Mouse (Mus musculus) bone marrow, adult 2 months (tissue): ENCODE data around the gene Arhgef3. TPM values are rescaled to one million over a fixed set of nuclear protein-coding genes. Genes with fewer than 3 reads are reported as not detected.

Source experiments
- H3K27ac ChIP-seq: fragments of 200-500 bp; 2 replicates; pipeline ENCODE4 v1.5.1; 2012; ENCODE audit warnings: low read depth, mild to moderate bottlenecking, control low read depth, inconsistent platforms, low read length; ENCODE audit not compliant: control insufficient read depth, poor library complexity, insufficient read depth
- H3K4me1 ChIP-seq: fragments of 200-500 bp; 2 replicates; pipeline ENCODE4 v1.6.1; 2011; ENCODE audit warnings: low read length; ENCODE audit not compliant: control insufficient read depth, insufficient read depth
- H3K4me3 ChIP-seq: fragments of 200-500 bp; replicated peaks from 2 replicates; pipeline ENCODE3; 2011; ENCODE audit warnings: mild to moderate bottlenecking, low read depth, low read length, control low read depth; ENCODE audit not compliant: control insufficient read depth
- CTCF ChIP-seq: fragments of 200-500 bp; IDR thresholded peaks from 2 replicates; pipeline ENCODE4 v1.5.1; 2011; ENCODE audit warnings: low read length, control low read depth; ENCODE audit not compliant: control insufficient read depth, insufficient read depth
- POLR2A ChIP-seq: fragments of 200-500 bp; IDR thresholded peaks from 2 replicates; pipeline ENCODE4 v1.6.1; 2011; ENCODE audit warnings: low read depth, mild to moderate bottlenecking, control low read depth, low read length, borderline replicate concordance; ENCODE audit not compliant: control insufficient read depth
- WGBS: fragments of 180-500 bp; shearing (Covaris S2); methylation state at CpG from one replicate; pipeline ENCODE4 v1.1.7; 2018; 5-methylcytosine and 5-hydroxymethylcytosine counted together
- polyA plus RNA-seq: library from polyadenylated mRNA; stranded (reverse); fragments of >200 nt; gene quantifications from 2 replicates; pipeline ENCODE4 v1.2.4, GENCODE M21; 2011; ENCODE audit warnings: low replicate concordance; ENCODE audit not compliant: missing spikeins, insufficient read depth, insufficient read length

Arhgef3 gene
- polyA plus RNA-seq, 1 experiment: 14.3 TPM

DNA sequence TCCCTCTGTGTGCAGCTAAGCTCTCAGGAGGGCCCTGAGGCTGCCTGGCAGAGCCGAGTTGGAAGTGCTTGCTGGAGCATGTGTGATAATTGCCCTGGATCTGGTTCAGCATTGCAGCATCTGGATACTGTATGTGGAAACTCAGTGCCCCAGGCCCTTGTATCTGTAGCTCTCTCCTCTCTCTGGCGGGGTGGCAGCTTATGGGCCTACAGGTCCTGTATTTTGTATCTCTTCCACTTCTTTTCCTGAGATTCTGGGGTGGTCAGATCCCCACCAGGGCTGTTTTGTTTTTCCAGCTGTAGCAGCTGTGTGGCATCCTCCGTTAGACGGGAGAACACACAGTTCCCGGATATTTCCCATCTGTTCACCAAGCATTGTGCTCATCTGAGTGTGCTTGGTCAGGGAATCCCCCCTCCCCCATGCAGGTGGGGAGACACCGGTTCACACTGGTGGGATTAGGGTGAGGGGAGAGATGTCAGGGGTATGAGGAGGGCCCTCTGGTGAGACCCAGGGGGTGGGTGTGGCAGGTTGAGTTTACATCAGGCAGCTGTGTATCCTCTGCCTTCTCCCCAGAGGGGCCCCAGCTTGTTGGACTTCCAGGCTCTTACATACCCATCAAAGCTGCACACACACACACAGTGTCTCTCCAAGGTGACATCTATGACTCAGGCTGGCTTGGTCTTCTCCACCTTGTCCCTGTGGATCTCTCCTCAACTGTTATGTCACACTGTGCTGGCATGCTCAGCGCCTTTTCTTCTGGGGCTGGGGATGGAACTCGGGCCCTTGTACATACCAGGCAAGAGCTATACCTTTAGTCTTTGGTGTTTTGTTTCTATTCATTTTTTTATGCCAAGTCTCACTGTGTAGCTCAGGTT is 30.7 kb downstream of the Arhgef3 start:
- no peaks in the 10 kb centered on the region for H3K4me1 ChIP-seq
- WGBS: 75% methylated on average over 8 of the region's 8 CpGs
- TF ChIP-seq CTCF (no peak), POLR2A (no peak)
- no peak overlapping the region for H3K4me3 ChIP-seq
- no peak overlapping the region for H3K27ac ChIP-seq

DNA sequence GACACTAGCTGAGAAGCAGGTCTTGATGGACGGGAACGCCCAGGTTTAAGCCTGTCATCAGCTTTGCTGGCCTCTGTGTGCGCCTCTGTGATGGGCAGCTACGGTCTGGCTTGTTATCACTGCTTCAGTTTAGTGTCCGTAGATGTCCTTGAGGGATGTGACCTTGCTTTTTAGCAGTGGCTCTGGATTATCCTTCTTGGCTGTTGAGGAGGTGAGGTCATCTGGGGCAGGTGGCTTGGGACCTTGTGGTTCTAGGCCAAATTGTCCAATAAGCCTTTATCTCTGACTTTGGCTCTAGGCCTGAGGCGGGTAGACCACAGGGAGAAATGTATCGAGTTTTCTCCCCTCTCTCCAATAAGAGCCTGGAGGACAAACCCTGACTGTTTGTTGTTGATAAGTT is 33.0 kb downstream of the Arhgef3 start:
- no peak overlapping the region for H3K4me3 ChIP-seq
- WGBS: 80% methylated on average over 7 of the region's 7 CpGs
- no peaks in the 10 kb centered on the region for H3K4me1 ChIP-seq
- TF ChIP-seq CTCF: no peak
- TF ChIP-seq POLR2A: no peak
- H3K27ac ChIP-seq: no peak overlapping the region

DNA sequence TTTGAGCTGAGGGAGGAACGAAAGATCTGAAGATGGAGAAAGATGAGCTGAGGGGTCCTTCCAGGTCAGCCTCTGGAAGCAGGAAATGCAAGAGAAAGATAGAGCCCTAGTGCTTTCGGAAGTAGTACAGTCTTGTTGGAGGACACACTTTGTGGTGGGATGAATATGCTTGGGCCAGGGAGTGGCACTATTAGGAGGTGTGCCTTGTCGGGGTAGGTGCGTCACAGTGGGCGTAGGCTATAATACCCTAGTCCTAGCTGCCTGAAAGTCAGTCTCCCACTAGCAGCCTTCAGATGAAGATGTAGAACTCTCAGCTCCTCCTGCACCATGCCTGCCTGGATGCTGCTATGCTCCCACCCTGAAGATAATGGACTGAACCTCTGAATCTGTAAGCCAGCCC is 34.7 kb downstream of the Arhgef3 start:
- TF ChIP-seq CTCF (no peak), POLR2A (no peak)
- 78% methylated on average over 5 of the region's 5 CpGs for WGBS
- Histone ChIP-seq H3K4me3 (no peak overlapping the region), H3K27ac (no peak overlapping the region), H3K4me1 (no peaks in the 10 kb centered on the region)

DNA sequence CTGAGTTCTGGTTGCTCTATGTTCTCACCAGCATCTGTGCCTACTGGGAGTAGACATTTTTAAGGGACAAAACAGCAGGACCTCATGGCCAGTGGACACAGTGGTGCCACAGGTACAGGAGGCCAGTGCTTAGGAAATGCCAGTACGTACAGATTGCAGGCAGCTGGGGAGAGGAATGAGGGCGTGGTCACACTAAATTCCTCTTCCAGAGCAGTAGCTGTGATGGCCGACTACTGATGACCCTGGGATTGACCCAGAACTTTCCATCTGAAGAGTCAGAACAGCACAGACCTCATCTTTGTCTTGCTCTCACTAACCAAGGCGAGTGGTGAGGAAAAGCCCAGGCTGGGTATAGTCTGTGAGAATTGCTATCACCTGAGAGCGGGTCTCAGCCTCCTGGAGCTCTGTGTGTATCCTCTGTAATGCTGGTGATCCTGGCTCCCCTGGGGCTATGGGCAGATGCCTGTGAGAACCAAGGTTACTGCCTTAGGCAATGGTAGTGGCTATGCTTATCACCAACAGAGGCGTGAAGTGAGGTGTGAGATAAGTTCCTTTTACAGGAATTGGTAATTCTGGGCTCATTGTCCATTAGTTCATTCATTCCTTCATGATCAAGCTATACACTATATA is 35.4 kb downstream of the Arhgef3 start:
- Histone ChIP-seq H3K4me3 (no peak overlapping the region), H3K27ac (no peak overlapping the region), H3K4me1 (no peaks in the 10 kb centered on the region)
- 74% methylated on average over 6 of the region's 6 CpGs for WGBS
- no peak for TF ChIP-seq POLR2A
- no peak for TF ChIP-seq CTCF

DNA sequence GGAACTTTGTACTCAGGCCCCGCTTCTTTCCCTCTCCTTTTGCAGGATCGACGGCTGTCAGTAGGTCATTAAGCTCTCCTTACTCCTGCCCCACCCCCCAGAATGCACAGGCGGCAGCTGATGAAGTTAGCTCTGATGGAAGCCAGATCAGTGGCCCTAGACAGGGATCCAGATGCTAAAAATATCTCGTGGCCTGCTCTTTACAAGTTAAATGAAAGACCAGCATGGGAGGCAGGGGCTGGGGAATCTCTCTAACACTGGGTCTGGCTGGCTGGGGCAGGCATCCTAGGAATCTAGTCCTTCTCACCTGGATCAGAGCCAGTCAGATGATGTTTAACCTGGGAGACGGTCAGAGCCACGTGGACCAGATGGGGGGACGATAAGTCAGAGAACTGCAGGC is 36.7 kb downstream of the Arhgef3 start:
- 66% methylated on average over 8 of the region's 8 CpGs for WGBS
- H3K27ac ChIP-seq: no peak overlapping the region
- H3K4me1 ChIP-seq: no peaks in the 10 kb centered on the region
- no peak overlapping the region for H3K4me3 ChIP-seq
- no peak for TF ChIP-seq POLR2A
- no peak for TF ChIP-seq CTCF

DNA sequence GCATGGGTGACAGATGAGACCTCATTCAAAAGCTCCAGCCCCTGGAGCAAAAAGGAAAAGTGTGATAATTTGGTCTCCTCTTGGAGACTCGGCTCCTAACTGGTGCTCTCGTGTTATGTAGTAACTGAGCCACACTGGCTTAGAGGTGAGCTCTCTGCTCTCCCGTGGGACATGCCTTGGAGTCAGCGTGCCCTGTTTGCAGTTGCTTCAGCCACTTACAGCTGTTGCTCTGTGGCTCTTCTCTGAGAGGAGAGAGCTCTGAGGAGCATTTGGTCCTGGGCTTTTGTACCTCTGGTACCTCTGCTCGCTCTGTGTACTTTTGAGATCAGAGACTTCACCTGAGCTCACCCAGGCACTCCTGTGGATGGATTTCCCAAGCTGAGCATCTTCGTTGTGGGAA is 40.4 kb downstream of the Arhgef3 start:
- TF ChIP-seq POLR2A (no peak), CTCF (no peak)
- H3K4me1 ChIP-seq: no peaks in the 10 kb centered on the region
- no peak overlapping the region for H3K27ac ChIP-seq
- H3K4me3 ChIP-seq: no peak overlapping the region
- WGBS: 81% methylated on average over 6 of the region's 6 CpGs

DNA sequence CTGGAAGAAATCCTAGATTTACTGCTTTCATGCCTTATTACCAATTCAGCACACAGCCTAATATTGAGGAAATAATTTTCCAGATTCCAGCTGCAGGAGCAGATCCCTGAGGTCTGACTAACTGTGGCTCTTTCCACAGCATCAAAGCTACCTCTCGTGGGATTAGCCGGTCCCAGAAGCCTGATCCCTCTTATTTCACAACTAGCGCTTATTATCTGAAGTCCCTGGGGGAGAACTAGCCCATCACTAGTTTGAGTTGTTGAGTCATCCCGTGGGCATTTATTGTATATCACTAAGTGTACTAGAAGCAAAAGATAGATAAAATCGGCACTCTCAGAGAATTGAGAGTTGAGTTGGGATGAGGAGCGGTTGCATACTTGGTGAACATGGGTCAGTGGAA is 41.3 kb downstream of the Arhgef3 start:
- Histone ChIP-seq H3K4me3 (no peak overlapping the region), H3K27ac (no peak overlapping the region), H3K4me1 (no peaks in the 10 kb centered on the region)
- no peak for TF ChIP-seq POLR2A
- no peak for TF ChIP-seq CTCF
- 79% methylated on average over 6 of the region's 6 CpGs for WGBS

DNA sequence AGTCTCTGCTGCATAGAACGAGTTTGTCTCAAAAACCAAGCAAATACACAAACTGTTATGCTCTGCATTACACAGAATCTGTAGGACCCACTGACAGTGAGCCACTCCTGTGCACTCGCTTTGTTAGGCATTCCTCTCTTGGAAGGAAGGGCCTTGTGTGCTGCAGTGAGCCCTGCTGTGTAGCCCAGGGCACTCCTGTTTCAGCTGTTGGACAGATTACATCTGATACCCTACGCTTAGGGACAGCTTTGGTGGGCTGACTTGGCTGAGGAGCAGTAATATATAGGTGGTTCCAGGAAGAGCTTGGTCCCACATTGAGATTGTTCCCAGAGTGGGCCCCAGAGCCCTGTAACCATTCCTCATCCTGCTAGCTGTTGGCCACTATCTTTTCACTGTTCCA is 43.4 kb downstream of the Arhgef3 start:
- Histone ChIP-seq H3K4me1 (no peaks in the 10 kb centered on the region), H3K27ac (no peak overlapping the region), H3K4me3 (no peak overlapping the region)
- 82% methylated on average over 3 of the region's 3 CpGs for WGBS
- TF ChIP-seq CTCF: no peak
- no peak for TF ChIP-seq POLR2A

DNA sequence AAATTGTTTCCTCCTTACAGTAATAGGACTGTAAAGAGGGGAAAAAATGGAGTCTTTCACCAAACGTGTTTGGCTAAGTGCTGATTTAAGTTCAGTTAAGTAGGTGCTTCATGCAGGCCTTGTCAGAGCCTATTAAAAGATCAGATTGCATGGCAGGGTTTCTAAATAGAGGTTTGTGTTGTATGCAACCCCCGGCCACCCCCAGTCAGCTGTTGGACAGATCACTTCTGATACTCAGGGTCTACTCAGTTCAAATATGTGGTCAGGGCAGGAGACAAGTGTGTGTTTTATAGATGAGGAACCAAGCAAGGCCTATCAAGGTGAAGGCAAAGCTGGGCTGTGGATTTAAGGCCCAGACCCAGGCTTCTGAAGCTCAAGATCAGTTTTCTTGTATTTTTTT is 44.1 kb downstream of the Arhgef3 start:
- 69% methylated on average over 2 of the region's 2 CpGs for WGBS
- H3K27ac ChIP-seq: no peak overlapping the region
- no peaks in the 10 kb centered on the region for H3K4me1 ChIP-seq
- no peak overlapping the region for H3K4me3 ChIP-seq
- TF ChIP-seq CTCF (no peak), POLR2A (no peak)
